Mouse (Mus musculus) G1E (cell line): Measurements from ENCODE around the gene Serinc3.

Source experiments
- CTCF ChIP-seq: IDR thresholded peaks from 2 replicates; pipeline ENCODE4 v1.5.1; 2012; ENCODE audit warnings: low read depth, low read length, inconsistent platforms, mixed read lengths
- GATA1 ChIP-seq: IDR thresholded peaks from 2 replicates; pipeline ENCODE4 v1.6.1; 2012; ENCODE audit warnings: borderline replicate concordance, low read length, inconsistent platforms, mixed read lengths
- POLR2AphosphoS5 ChIP-seq: IDR thresholded peaks from 2 replicates; pipeline ENCODE4 v1.6.1; 2012; ENCODE audit warnings: low read depth, low read length, inconsistent platforms; ENCODE audit not compliant: insufficient replicate concordance
- TAL1 ChIP-seq: conservative IDR thresholded peaks from 2 replicates; pipeline ENCODE4 v1.6.1; 2012; ENCODE audit warnings: low read depth, low read length, inconsistent platforms, mixed read lengths

DNA sequence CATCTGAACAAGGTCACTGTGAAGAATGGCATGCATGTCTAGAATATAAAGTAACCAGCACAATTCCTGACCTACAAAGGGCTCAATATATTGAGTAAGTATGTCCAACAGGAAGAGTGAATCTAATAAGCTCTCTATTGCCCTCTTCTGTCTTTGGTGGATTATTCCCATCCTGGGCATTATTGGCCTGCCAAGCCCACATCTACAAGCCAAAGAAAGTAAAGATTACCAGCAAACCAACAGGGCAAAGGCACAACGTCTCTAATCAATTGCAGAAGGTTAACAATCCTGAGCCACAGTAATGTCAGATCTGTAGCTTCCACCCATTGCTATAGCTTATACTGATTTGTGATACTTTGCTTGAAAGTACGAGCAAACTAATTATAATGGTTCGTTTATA, 4.4 kb downstream of the Serinc3 start:
- TF ChIP-seq CTCF (no peak), TAL1 (no peak), GATA1 (no peak), POLR2AphosphoS5 (no peak)
